Mouse (Mus musculus): ENCODE results near the gene Ppargc1a. TPM values are rescaled to one million over a fixed set of nuclear protein-coding genes. Genes with fewer than 3 reads are reported as not detected.

Gene Ppargc1a
- polyA plus RNA-seq, 1 experiment from 2014 or later = 16.7 TPM

DNA sequence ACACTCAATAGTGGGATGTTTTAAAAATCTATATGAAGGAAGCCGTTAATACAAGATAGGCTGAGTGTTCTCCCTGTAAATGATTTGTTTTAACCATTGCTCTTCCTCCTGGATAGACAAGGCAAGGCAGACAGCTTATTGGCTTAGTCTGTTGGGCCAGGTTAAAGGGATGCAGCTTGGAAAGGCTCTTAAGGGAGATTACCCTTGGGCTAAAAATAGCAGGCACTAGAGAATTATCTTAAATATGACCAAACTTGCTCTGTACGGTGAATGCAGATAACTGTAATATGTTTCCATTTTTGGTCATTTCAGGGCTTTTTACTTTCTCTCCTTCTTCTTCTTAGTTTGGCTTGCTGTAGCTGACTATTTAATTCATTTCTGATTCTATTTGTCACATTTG is 38.1 kb downstream of the Ppargc1a start:
- no peak overlapping the region for H3K27ac ChIP-seq
- no peaks in the 10 kb centered on the region for H3K36me3 ChIP-seq (replicated peaks)
- no peaks in the 10 kb centered on the region for H3K9me3 ChIP-seq
- no peak overlapping the region for H3K4me2 ChIP-seq
- no peak overlapping the region for H3K4me3 ChIP-seq
- 74% methylated on average over 2 of the region's 2 CpGs for WGBS
- no peaks in the 10 kb centered on the region for H3K4me1 ChIP-seq
- no peaks in the 10 kb centered on the region for H3K27me3 ChIP-seq (replicated peaks)
- no peak for ATAC-seq (replicated peaks)
- H3K9ac ChIP-seq = no peak overlapping the region

DNA sequence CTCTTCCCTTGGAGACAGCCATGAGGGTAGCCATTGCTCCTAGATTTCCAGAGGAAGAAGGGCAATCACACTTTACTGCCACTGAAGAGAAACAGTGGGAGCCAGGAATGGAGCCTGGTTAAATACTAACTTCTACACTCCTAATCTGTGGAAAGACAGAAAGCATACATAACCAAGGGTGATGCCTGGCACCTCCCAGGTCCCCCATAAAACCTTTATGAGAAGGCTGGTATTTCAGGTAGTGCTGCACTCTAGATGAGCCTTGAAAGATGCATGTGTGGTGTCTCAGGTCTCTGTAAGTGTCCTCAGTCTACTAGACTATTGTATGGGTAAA is 39.4 kb downstream of the Ppargc1a start:
- H3K27ac ChIP-seq = no peak overlapping the region
- H3K36me3 ChIP-seq (replicated peaks) = no peaks in the 10 kb centered on the region
- H3K27me3 ChIP-seq (replicated peaks) = no peaks in the 10 kb centered on the region
- no peak for ATAC-seq (replicated peaks)
- H3K4me1 ChIP-seq = no peaks in the 10 kb centered on the region
- H3K9ac ChIP-seq = no peak overlapping the region
- no peaks in the 10 kb centered on the region for H3K9me3 ChIP-seq
- H3K4me3 ChIP-seq = no peak overlapping the region
- H3K4me2 ChIP-seq = no peak overlapping the region

DNA sequence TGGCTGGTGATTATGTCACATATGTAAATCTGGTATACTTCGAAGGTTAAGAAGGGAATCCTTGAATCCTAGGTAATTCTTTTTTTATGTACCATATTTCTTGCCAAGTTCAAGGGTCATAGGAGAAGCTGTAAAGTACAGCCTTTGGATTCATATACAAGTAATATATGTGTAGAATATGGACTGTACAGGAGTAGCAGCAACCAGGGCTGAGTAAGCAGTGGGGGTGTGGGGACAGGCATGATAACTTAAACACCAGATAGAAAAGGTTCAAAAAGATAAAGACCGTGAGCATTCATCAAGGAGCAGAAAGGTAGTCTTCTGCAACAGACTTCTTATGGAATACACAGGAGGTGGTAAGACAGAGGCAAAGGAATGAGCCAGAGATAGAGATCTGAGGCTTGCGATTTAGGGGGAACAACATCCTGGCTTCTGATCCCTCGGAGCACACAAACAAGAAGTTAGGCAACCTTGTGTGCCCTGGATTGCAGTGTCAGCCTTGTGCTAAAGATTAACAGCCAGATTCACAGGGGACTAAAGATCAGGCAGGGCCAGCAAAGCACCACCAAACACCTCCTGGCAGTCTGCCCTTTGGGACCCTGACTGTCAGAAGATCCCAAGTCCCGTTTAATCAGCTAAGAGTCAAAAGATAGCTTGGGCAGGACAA is 39.9 kb downstream of the Ppargc1a start:
- H3K4me3 ChIP-seq = no peak overlapping the region
- H3K27me3 ChIP-seq (replicated peaks) = no peaks in the 10 kb centered on the region
- no peak overlapping the region for H3K4me2 ChIP-seq
- no peak overlapping the region for H3K9ac ChIP-seq
- no peaks in the 10 kb centered on the region for H3K36me3 ChIP-seq (replicated peaks)
- H3K27ac ChIP-seq = no peak overlapping the region
- 89% methylated on average over 5 of the region's 5 CpGs for WGBS
- H3K4me1 ChIP-seq = no peaks in the 10 kb centered on the region
- no peak for ATAC-seq (replicated peaks)
- H3K9me3 ChIP-seq = no peaks in the 10 kb centered on the region

DNA sequence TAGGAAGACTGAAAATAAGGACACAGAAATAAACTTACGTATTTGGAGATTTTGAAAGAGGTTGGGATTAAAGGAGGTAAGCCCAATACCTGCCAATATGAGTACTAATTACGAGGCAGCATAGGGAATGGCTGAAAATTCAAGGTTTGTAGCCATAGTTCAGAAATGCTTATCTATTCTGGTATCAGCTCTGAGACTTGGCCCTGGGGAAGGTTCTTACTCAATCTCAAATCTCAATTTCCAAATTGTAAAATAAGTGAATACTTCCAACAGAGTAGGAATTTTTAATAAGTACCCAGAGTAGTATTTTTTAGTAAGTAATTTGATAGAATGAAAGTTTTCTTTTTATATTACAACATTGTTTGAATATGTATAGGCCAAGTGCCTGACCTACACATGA is 41.7 kb downstream of the Ppargc1a start:
- Histone ChIP-seq H3K9ac (no peak overlapping the region), H3K36me3 (replicated peaks) (no peaks in the 10 kb centered on the region), H3K27ac (no peak overlapping the region), H3K4me3 (no peak overlapping the region), H3K27me3 (replicated peaks) (no peaks in the 10 kb centered on the region), H3K9me3 (no peaks in the 10 kb centered on the region), H3K4me2 (no peak overlapping the region), H3K4me1 (no peaks in the 10 kb centered on the region)
- WGBS = 84% methylated on average over 2 of the region's 2 CpGs
- no peak for ATAC-seq (replicated peaks)

DNA sequence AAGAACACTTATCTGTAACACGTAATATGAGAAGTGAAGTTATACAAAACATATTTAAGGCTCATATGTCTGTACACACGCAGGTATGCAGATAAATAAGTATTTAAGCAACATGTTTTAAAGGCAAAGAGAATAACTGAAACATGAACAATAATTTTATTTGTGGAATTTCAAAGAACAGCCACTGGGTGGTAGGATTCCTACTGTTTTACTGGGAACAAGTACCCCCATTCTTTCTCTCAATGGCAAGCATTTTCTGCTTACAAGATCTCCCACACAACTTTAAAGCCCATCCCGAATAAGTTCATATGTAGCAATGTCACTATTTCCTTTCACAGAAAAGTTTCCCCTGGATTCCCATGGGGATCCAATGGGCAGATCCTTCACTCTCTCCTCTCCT is 46.7 kb downstream of the Ppargc1a start:
- no peak overlapping the region for H3K4me3 ChIP-seq
- no peak for ATAC-seq (replicated peaks)
- H3K9ac ChIP-seq = no peak overlapping the region
- WGBS = 83% methylated on average over 3 of the region's 3 CpGs
- no peak overlapping the region for H3K4me2 ChIP-seq
- H3K36me3 ChIP-seq (replicated peaks) = no peaks in the 10 kb centered on the region
- H3K27me3 ChIP-seq (replicated peaks) = no peaks in the 10 kb centered on the region
- H3K27ac ChIP-seq = no peak overlapping the region
- no peaks in the 10 kb centered on the region for H3K9me3 ChIP-seq
- no peaks in the 10 kb centered on the region for H3K4me1 ChIP-seq

DNA sequence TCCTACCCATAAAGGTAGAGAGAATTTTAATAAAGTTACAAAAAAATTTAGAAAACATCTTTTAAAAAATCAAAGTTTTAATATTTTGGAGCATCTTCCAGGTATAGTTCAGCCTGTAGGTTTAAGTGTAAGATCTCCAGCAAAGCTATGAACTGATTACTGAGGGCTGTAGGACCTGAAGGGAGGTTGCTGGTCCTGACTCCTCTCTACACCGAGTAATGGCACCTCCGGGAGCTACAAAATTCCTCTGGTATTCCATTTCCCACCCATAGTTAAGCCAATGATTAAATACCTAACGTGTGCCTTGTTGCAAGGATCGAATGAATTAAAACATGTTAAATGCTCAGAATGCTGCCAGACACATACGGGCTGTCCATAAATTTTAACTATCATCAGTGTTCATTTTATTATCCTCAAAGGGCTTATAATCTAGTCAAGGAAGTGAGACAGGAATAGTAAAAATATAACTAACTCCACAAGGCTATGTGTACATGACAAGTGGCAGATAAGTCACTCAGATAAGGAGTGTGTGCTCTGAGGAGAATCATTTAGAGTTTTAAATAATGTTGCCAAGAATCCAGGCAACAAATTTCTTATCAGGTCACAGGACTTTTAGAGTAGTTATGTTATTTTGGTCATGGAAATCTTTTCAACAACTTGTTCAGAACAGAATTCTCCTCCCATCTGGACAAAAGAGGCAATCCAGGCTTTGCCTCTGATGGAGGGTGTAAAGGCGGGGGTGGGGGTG is 49.9 kb downstream of the Ppargc1a start:
- no peak for ATAC-seq (replicated peaks)
- 89% methylated on average over 6 of the region's 6 CpGs for WGBS
- H3K27me3 ChIP-seq (replicated peaks) = no peaks in the 10 kb centered on the region
- H3K9ac ChIP-seq = no peak overlapping the region
- no peaks in the 10 kb centered on the region for H3K9me3 ChIP-seq
- H3K4me3 ChIP-seq = no peak overlapping the region
- H3K27ac ChIP-seq = no peak overlapping the region
- H3K4me1 ChIP-seq = no peaks in the 10 kb centered on the region
- H3K4me2 ChIP-seq = no peak overlapping the region
- no peaks in the 10 kb centered on the region for H3K36me3 ChIP-seq (replicated peaks)

DNA sequence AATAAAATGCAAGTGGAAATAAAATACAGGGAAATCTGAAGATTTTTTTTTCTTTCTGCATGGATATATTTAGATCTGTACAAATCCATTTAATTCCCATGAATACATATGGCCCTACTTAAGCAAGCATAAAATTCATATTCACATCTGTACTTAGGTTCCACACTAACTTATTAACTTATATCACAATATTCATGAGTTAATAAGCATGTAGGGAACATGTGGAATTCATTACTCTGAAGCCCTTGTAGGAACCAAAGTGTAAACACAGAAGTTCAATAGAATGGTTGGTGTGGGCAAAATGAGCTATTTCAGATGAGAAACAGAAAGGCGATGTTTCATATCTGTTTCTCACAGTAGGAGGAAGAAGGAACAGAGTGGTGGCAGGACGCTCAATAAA is 62.9 kb downstream of the Ppargc1a start:
- no peaks in the 10 kb centered on the region for H3K27me3 ChIP-seq (replicated peaks)
- no peak overlapping the region for H3K4me3 ChIP-seq
- no peaks in the 10 kb centered on the region for H3K36me3 ChIP-seq (replicated peaks)
- no peaks in the 10 kb centered on the region for H3K9me3 ChIP-seq
- no peaks in the 10 kb centered on the region for H3K4me1 ChIP-seq
- H3K4me2 ChIP-seq = no peak overlapping the region
- H3K9ac ChIP-seq = no peak overlapping the region
- H3K27ac ChIP-seq = no peak overlapping the region
- ATAC-seq (replicated peaks) = no peak
- 87% methylated on average over 2 of the region's 2 CpGs for whole genome bisulfite sequencing

DNA sequence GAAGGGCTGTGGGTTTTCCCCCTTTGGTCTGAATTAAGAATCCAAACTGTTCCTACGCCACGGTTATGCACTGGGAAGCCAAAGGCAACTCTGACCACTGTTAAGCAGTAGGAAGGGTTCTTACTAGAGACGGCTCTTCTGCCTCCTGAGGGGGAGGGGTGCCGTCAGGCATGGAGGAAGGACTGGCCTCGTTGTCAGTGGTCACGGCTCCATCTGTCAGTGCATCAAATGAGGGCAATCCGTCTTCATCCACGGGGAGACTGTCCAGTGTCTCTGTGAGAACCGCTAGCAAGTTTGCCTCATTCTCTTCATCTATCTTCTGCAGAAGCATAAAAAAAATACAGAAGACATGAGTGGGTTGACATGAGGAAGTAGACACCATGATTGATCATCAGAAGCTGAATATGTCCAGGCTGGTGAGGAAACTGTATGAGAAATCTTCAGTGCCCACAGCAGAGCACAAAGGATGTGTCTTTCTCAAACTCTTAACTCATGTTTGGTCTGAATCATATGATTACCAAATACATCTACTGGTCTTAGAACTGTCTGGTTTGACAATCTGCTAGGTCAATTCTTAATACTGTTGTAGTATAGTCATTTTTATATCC is 69.5 kb downstream of the Ppargc1a start:
- WGBS = 75% methylated on average over 9 of the region's 9 CpGs
- no peak overlapping the region for H3K9ac ChIP-seq
- H3K9me3 ChIP-seq = no peaks in the 10 kb centered on the region
- H3K4me2 ChIP-seq = no peak overlapping the region
- no peaks in the 10 kb centered on the region for H3K4me1 ChIP-seq
- H3K4me3 ChIP-seq = no peak overlapping the region
- H3K36me3 ChIP-seq (replicated peaks) = no peaks in the 10 kb centered on the region
- no peak for ATAC-seq (replicated peaks)
- H3K27me3 ChIP-seq (replicated peaks) = no peaks in the 10 kb centered on the region
- no peak overlapping the region for H3K27ac ChIP-seq

DNA sequence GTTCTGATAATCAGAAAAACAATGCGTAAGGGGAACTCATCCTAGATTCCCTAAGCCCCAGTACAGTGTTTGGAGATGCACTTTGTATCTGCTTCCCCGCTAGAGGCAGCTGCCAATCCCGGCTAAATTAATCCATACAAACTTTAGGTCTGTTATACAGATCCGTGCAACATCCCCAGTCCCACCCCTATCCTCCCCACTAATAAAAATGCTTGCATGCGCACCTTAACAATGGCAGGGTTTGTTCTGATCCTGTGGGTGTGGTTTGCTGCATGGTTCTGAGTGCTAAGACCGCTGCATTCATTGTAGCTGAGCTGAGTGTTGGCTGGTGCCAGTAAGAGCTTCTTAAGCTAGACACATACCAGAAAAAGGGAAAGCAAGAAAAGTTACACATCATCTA is 72.1 kb downstream of the Ppargc1a start:
- Histone ChIP-seq H3K4me2 (peak overlapping the region; percentile 29), H3K9me3 (no peaks in the 10 kb centered on the region), H3K9ac (no peak overlapping the region), H3K36me3 (replicated peaks) (no peaks in the 10 kb centered on the region), H3K27ac (no peak overlapping the region), H3K4me1 (no peaks in the 10 kb centered on the region), H3K4me3 (peak overlapping the region; percentile 12), H3K27me3 (replicated peaks) (no peaks in the 10 kb centered on the region)
- WGBS = 52% methylated on average over 6 of the region's 6 CpGs
- ATAC-seq (replicated peaks) = 0 out of 2 replicates have a peak, but pooled peaks have one; percentile 39

DNA sequence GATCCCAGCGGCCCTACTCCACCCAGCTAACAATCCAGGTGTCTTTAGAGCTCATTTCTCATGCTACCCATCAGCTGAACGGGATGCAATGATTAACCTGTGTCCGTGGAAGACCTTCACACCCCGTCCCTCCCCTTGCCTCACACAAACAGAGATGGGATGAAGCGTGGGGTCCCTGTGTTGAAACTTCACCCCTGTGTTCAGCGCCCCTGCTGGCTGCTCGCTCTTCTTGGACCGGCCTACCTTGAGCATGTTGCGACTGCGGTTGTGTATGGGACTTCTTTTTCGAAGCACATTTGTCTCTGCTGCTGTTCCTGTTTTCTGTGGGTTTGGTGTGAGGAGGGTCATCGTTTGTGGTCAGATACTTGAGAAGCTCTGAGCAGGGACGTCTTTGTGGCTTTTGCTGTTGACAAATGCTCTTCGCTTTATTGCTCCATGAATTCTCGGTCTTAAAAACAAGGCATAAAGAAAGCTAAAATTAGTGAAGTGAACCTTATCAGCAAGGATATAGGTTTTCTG is 73.1 kb downstream of the Ppargc1a start:
- H3K9me3 ChIP-seq = no peaks in the 10 kb centered on the region
- no peaks in the 10 kb centered on the region for H3K4me1 ChIP-seq
- no peak overlapping the region for H3K4me2 ChIP-seq
- no peak overlapping the region for H3K4me3 ChIP-seq
- no peaks in the 10 kb centered on the region for H3K36me3 ChIP-seq (replicated peaks)
- no peak overlapping the region for H3K9ac ChIP-seq
- no peaks in the 10 kb centered on the region for H3K27me3 ChIP-seq (replicated peaks)
- ATAC-seq (replicated peaks) = no peak
- H3K27ac ChIP-seq = no peak overlapping the region
- 77% methylated on average over 15 of the region's 15 CpGs for WGBS

DNA sequence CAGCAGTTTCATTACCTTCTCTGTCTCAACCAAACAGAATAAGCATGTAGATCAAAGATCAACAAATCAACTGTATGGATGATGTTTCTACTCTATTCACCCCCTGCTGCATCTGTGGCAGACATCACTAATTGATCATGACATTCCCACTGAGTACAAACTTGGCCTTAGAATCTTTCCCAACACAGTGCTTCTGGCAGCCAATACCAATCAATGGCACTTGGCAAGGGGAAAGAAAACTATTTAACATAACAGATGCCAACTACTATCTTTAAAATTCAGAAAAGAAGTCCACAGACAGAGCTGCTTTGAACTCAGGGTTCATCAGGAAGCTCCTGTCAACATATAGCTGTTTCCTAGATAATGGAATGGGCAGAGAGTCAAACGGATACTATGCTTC is 83.8 kb downstream of the Ppargc1a start:
- Histone ChIP-seq H3K4me2 (no peak overlapping the region), H3K4me3 (no peak overlapping the region), H3K9me3 (no peaks in the 10 kb centered on the region), H3K36me3 (replicated peaks) (no peaks in the 10 kb centered on the region), H3K27me3 (replicated peaks) (no peaks in the 10 kb centered on the region), H3K27ac (no peak overlapping the region), H3K4me1 (no peaks in the 10 kb centered on the region), H3K9ac (no peak overlapping the region)
- 76% methylated on average over 1 of the region's 1 CpGs for WGBS
- no peak for ATAC-seq (replicated peaks)

DNA sequence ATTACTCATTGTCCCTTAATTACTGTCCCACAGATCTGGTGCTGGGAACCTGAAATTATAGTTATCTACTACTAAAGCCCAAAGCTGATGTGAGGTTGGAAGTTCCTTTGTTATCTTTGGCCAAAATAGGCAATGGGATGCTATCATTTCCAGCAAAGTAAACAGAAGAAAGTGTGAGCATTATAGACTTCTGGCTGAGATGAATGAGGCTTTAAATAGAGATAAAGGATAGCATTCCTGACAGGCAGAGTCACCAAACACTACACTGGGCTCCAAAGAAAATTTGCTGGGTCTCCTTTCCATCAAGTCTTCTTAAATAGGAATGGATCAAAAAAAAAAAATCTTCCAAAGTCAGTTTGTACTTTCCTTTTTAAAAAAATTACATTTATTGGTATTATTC is 87.7 kb downstream of the Ppargc1a start:
- no peaks in the 10 kb centered on the region for H3K9me3 ChIP-seq
- no peaks in the 10 kb centered on the region for H3K27me3 ChIP-seq (replicated peaks)
- no peak for ATAC-seq (replicated peaks)
- H3K4me1 ChIP-seq = no peaks in the 10 kb centered on the region
- no peak overlapping the region for H3K4me3 ChIP-seq
- H3K27ac ChIP-seq = no peak overlapping the region
- H3K9ac ChIP-seq = no peak overlapping the region
- H3K36me3 ChIP-seq (replicated peaks) = no peaks in the 10 kb centered on the region
- H3K4me2 ChIP-seq = no peak overlapping the region

DNA sequence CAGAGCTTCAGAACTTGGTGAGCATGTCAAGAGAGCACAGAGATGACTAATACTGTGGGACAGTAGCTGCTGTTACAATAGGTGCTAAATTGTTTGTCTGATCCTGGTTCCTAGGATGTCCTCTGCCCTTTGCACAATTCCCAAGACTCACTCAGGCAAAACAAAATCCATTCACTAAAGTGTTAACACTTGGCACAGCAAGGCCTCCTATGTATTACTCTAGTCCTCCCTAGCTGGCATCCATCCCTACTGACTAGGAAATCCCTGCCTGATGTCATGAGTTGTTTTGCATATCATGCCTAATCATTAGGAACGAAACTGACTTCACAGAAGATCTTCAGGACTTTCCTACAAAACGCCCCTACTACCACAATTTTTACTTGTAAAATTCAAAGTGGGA is 88.1 kb downstream of the Ppargc1a start:
- H3K36me3 ChIP-seq (replicated peaks) = no peaks in the 10 kb centered on the region
- ATAC-seq (replicated peaks) = no peak
- no peaks in the 10 kb centered on the region for H3K27me3 ChIP-seq (replicated peaks)
- H3K4me3 ChIP-seq = no peak overlapping the region
- no peaks in the 10 kb centered on the region for H3K9me3 ChIP-seq
- no peak overlapping the region for H3K9ac ChIP-seq
- no peak overlapping the region for H3K27ac ChIP-seq
- no peak overlapping the region for H3K4me2 ChIP-seq
- WGBS = 61% methylated on average over 2 of the region's 2 CpGs
- H3K4me1 ChIP-seq = no peaks in the 10 kb centered on the region
